Comparison of ENCODE assay signal across 20 mouse cellular contexts in genomic region chr17:48597301-48597700, GRCm38 (mm10).
A peak's percentile ranks its signal among the peaks of the same experiment; 100 is the strongest.
DNase-seq lines count a peak whose midpoint lies in the region; ATAC-seq and TF ChIP-seq lines count a peak whose summit lies in the region.
"Had no signal": no experiment of that assay in that cellular context is flagged by ENCODE, and none has a peak within 500 bp of the region (broad histone marks: within the 10 kb centered on the region; RNA-seq: fewer than 3 reads in every experiment).

No protein-coding gene starts in this region.

- H3K9ac ChIP-seq in hindbrain, postnatal 0 days (replicated peaks; ENCODE audit: low read length), result no peak overlapping the region
- no peak overlapping the region for H3K9ac ChIP-seq in hindbrain, embryonic 13.5 days
- H3K9ac ChIP-seq in liver, postnatal 0 days (replicated peaks), result no peak overlapping the region
- no peak overlapping the region for H3K9ac ChIP-seq in liver, embryonic 11.5 days (ENCODE audit: low read depth, low read length)
- no peak overlapping the region for H3K9ac ChIP-seq in MEL (ENCODE audit: control insufficient read depth, low read depth, low read length, poor library complexity, severe bottlenecking)
- H3K9ac ChIP-seq: embryonic facial prominence, embryonic 12.5 days; hindbrain, embryonic 15.5 days had no signal

- no peaks in the 10 kb centered on the region for H3K27me3 ChIP-seq in hindbrain, postnatal 0 days (ENCODE audit: insufficient read depth, low read length)
- H3K27me3 ChIP-seq in hindbrain, embryonic 13.5 days, result no peaks in the 10 kb centered on the region
- H3K27me3 ChIP-seq in liver, postnatal 0 days (ENCODE audit: insufficient read depth, low read length), result no peaks in the 10 kb centered on the region
- H3K27me3 ChIP-seq in liver, embryonic 11.5 days (replicated peaks; ENCODE audit: control insufficient read depth, insufficient read depth, low read length), result no peaks in the 10 kb centered on the region
- no peaks in the 10 kb centered on the region for H3K27me3 ChIP-seq in MEL (ENCODE audit: control insufficient read depth in 1 of 2, insufficient read depth in 2 of 2, low read length in 2 of 2)
- H3K27me3 ChIP-seq: embryonic facial prominence, embryonic 12.5 days; hindbrain, embryonic 15.5 days had no signal

- H3K27ac ChIP-seq in hindbrain, postnatal 0 days, result no peak overlapping the region
- H3K27ac ChIP-seq in hindbrain, embryonic 13.5 days, result no peak overlapping the region
- H3K27ac ChIP-seq in liver, postnatal 0 days (ENCODE audit: low read depth), result no peak overlapping the region
- no peak overlapping the region for H3K27ac ChIP-seq in liver, embryonic 11.5 days (ENCODE audit: low read depth, low read length)
- H3K27ac ChIP-seq in MEL (ENCODE audit: control insufficient read depth, low read depth, low read length), result no peak overlapping the region
- H3K27ac ChIP-seq: embryonic facial prominence, embryonic 12.5 days; heart, embryonic 10.5 days; hindbrain, embryonic 15.5 days; limb, embryonic 10.5 days had no signal

- no peaks in the 10 kb centered on the region for H3K36me3 ChIP-seq in hindbrain, postnatal 0 days (ENCODE audit: insufficient read depth, low read length)
- no peaks in the 10 kb centered on the region for H3K36me3 ChIP-seq in hindbrain, embryonic 13.5 days
- no peaks in the 10 kb centered on the region for H3K36me3 ChIP-seq in liver, postnatal 0 days (replicated peaks; ENCODE audit: insufficient read depth, low read length)
- no peaks in the 10 kb centered on the region for H3K36me3 ChIP-seq in liver, embryonic 11.5 days (ENCODE audit: control insufficient read depth, insufficient read depth, low read length)
- no peaks in the 10 kb centered on the region for H3K36me3 ChIP-seq in MEL (ENCODE audit: control insufficient read depth in 1 of 2, insufficient read depth in 2 of 2, low read length in 2 of 2)
- H3K36me3 ChIP-seq: embryonic facial prominence, embryonic 12.5 days; heart, embryonic 10.5 days; hindbrain, embryonic 15.5 days; limb, embryonic 10.5 days had no signal

- intact Hi-C loops in left cerebral cortex, postnatal 4 days (cut with DNase I), result no loop called here
- intact Hi-C loops in gastrocnemius, postnatal 14 days (cut with DNase I; ENCODE audit: low total_unique reads), result no loop called here

- no peak for ATAC-seq in hindbrain, postnatal 0 days
- ATAC-seq in hindbrain, embryonic 13.5 days (ENCODE audit: low FRiP score), result no peak
- ATAC-seq in liver, postnatal 0 days, result no peak
- ATAC-seq in liver, embryonic 11.5 days (replicated peaks; ENCODE audit: low FRiP score), result no peak
- ATAC-seq: activated CD4-positive, CD25-positive, alpha-beta regulatory T cell, adult 4 months; forebrain, embryonic 16.5 days had no signal

- TF ChIP-seq POLR2A in MEL (IDR thresholded peaks at IDR 0.05; ENCODE audit: control insufficient read depth in 1 of 2, insufficient read depth in 1 of 2, low read depth in 1 of 2, low read length in 2 of 2, poor library complexity in 1 of 2), result no peak
- TF ChIP-seq POLR2A in brain, embryonic 14.5 days (IDR thresholded peaks at IDR 0.05; ENCODE audit: borderline replicate concordance, extremely low read depth, insufficient read depth, insufficient read length, poor library complexity, severe bottlenecking), result no peak

- DNase-seq in hindbrain, postnatal 0 days (ENCODE audit: low spot score), result no peak
- no peak for DNase-seq in liver, postnatal 0 days
- DNase-seq in liver, embryonic 11.5 days (ENCODE audit: low spot score), result no peak
- no peak for DNase-seq in MEL (ENCODE audit: low read depth, low spot score)
- DNase-seq in brain, embryonic 14.5 days (ENCODE audit: low read depth), result no peak
- no peak for DNase-seq in left cerebral cortex, postnatal 4 days
- DNase-seq in gastrocnemius, postnatal 14 days, result no peak
- DNase-seq: adrenal gland, postnatal 14 days; cerebellum, adult 8-10 months; heart, postnatal 14 days; layer of hippocampus, postnatal 36 days; midbrain, embryonic 14.5 days; right cerebral cortex, adult 18-20 months had no signal

- H3K79me2 ChIP-seq in MEL (ENCODE audit: control insufficient read depth, insufficient read depth, low read length, poor library complexity), result no peaks in the 10 kb centered on the region

- TF ChIP-seq RAD21 in MEL (IDR thresholded peaks at IDR 0.05; ENCODE audit: low read depth, low read length), result no peak

- TF ChIP-seq EP300 in liver, postnatal 0 days (IDR thresholded peaks at IDR 0.05; ENCODE audit: low read depth), result no peak
- TF ChIP-seq EP300 in MEL (IDR thresholded peaks at IDR 0.05; ENCODE audit: low read depth in 1 of 2, low read length in 2 of 2), result no peak

- H3K4me2 ChIP-seq in hindbrain, postnatal 0 days (ENCODE audit: low read depth, low read length), result no peak overlapping the region
- no peak overlapping the region for H3K4me2 ChIP-seq in hindbrain, embryonic 13.5 days
- no peak overlapping the region for H3K4me2 ChIP-seq in liver, postnatal 0 days (ENCODE audit: low read depth, low read length)
- no peak overlapping the region for H3K4me2 ChIP-seq in liver, embryonic 11.5 days
- H3K4me2 ChIP-seq: embryonic facial prominence, embryonic 12.5 days; hindbrain, embryonic 15.5 days had no signal

- no peak overlapping the region for H3K4me3 ChIP-seq in hindbrain, postnatal 0 days (ENCODE audit: low read length)
- no peak overlapping the region for H3K4me3 ChIP-seq in hindbrain, embryonic 13.5 days
- H3K4me3 ChIP-seq in liver, postnatal 0 days (ENCODE audit: low read depth, low read length), result no peak overlapping the region
- H3K4me3 ChIP-seq in liver, embryonic 11.5 days (ENCODE audit: low read depth, low read length), result no peak overlapping the region
- H3K4me3 ChIP-seq in MEL (ENCODE audit: control insufficient read depth in 1 of 2, insufficient read depth in 1 of 2, low read depth in 2 of 2, low read length in 2 of 2), result no peak overlapping the region
- H3K4me3 ChIP-seq: embryonic facial prominence, embryonic 12.5 days; heart, embryonic 10.5 days; hindbrain, embryonic 15.5 days; limb, embryonic 10.5 days had no signal

- no peaks in the 10 kb centered on the region for H3K9me3 ChIP-seq in hindbrain, postnatal 0 days (ENCODE audit: low read length)
- no peaks in the 10 kb centered on the region for H3K9me3 ChIP-seq in hindbrain, embryonic 13.5 days
- H3K9me3 ChIP-seq in liver, postnatal 0 days (ENCODE audit: low read length), result no peaks in the 10 kb centered on the region
- no peaks in the 10 kb centered on the region for H3K9me3 ChIP-seq in liver, embryonic 11.5 days (ENCODE audit: control insufficient read depth, low read length)
- H3K9me3 ChIP-seq in MEL (replicated peaks; ENCODE audit: insufficient read depth, low read length), result no peaks in the 10 kb centered on the region
- H3K9me3 ChIP-seq: embryonic facial prominence, embryonic 12.5 days; heart, embryonic 10.5 days; hindbrain, embryonic 15.5 days; limb, embryonic 10.5 days had no signal

- WGBS in hindbrain, postnatal 0 days, result 100% methylated on average over 1 of the region's 1 CpGs
- WGBS in hindbrain, embryonic 13.5 days, result 100% methylated on average over 1 of the region's 1 CpGs
- 88% methylated on average over 1 of the region's 1 CpGs for WGBS in liver, postnatal 0 days (ENCODE audit: insufficient replicate concordance)
- 82% methylated on average over 1 of the region's 1 CpGs for WGBS in liver, embryonic 11.5 days

- no peaks in the 10 kb centered on the region for H3K4me1 ChIP-seq in hindbrain, postnatal 0 days (ENCODE audit: insufficient read depth, low read length)
- 0 out of 2 replicates have a peak, but pooled peaks cover 2% of the 10 kb centered on the region for H3K4me1 ChIP-seq in hindbrain, embryonic 13.5 days (replicated peaks)
- no peaks in the 10 kb centered on the region for H3K4me1 ChIP-seq in liver, postnatal 0 days (ENCODE audit: insufficient read depth)
- H3K4me1 ChIP-seq in liver, embryonic 11.5 days (replicated peaks; ENCODE audit: control insufficient read depth, insufficient read depth, low read length), result no peaks in the 10 kb centered on the region
- no peaks in the 10 kb centered on the region for H3K4me1 ChIP-seq in MEL (ENCODE audit: control insufficient read depth in 1 of 2, insufficient read depth in 2 of 2, low read length in 2 of 2)
- H3K4me1 ChIP-seq: embryonic facial prominence, embryonic 12.5 days; hindbrain, embryonic 15.5 days had no signal

- TF ChIP-seq CTCF in hindbrain, postnatal 0 days (IDR thresholded peaks at IDR 0.05; ENCODE audit: low read depth), result peak; percentile 33; the same call in 1 of the 2 replicates
- TF ChIP-seq CTCF in liver, postnatal 0 days (IDR thresholded peaks at IDR 0.05; ENCODE audit: low read depth), result peak; percentile 28; the same call in 1 of the 2 replicates
- peak; percentile 19 to 29 (median 25); a peak in 3 of 6 replicates for TF ChIP-seq CTCF in MEL (IDR thresholded peaks at IDR 0.05 in 2 of 3, conservative IDR thresholded peaks at IDR 0.05 in 1 of 3; ENCODE audit: control insufficient read depth in 1 of 3, insufficient read depth in 1 of 3, low read depth in 2 of 3, low read length in 3 of 3, poor library complexity in 1 of 3, severe bottlenecking in 1 of 3)
- TF ChIP-seq CTCF in brain, embryonic 14.5 days (IDR thresholded peaks at IDR 0.05; ENCODE audit: borderline replicate concordance, extremely low read depth, insufficient read depth, insufficient read length), result peak; percentile 39; the same call in 1 of the 2 replicates

TF ChIP-seq in MEL, 35 proteins besides CTCF, POLR2A, EP300 and RAD21 (continues in another document):
- TF ChIP-seq MAFK (IDR thresholded peaks at IDR 0.05; ENCODE audit: borderline replicate concordance, low read depth, low read length) (no peak), POLR2AphosphoS5 (IDR thresholded peaks at IDR 0.05; ENCODE audit: borderline replicate concordance, low read depth, low read length) (no peak), ETS1 (IDR thresholded peaks at IDR 0.05; ENCODE audit: low read depth, low read length) (no peak), MXI1 (IDR thresholded peaks at IDR 0.05; ENCODE audit: low read depth, low read length) (no peak), ZKSCAN1 (IDR thresholded peaks at IDR 0.05; ENCODE audit: low read depth, low read length) (no peak), GABPA (IDR thresholded peaks at IDR 0.05; ENCODE audit: low read depth, low read length) (no peak), RCOR1 (IDR thresholded peaks at IDR 0.05; ENCODE audit: low read depth, low read length) (no peak), UBTF (IDR thresholded peaks at IDR 0.05; ENCODE audit: borderline replicate concordance, insufficient read depth, low read depth, low read length) (no peak), SMC3 (IDR thresholded peaks at IDR 0.05; ENCODE audit: low read depth, low read length) (no peak), POLR2AphosphoS2 (IDR thresholded peaks at IDR 0.05; ENCODE audit: low read length) (no peak), CHD2 (IDR thresholded peaks at IDR 0.05; ENCODE audit: low read length) (no peak), TAL1 (IDR thresholded peaks at IDR 0.05; ENCODE audit: low read length) (no peak), CHD1 (IDR thresholded peaks at IDR 0.05; ENCODE audit: low read depth, low read length) (no peak), E2F4 (IDR thresholded peaks at IDR 0.05; ENCODE audit: borderline replicate concordance, low read depth, low read length) (no peak), ELF1 (IDR thresholded peaks at IDR 0.05; ENCODE audit: low read depth, low read length) (no peak), ZMIZ1 (IDR thresholded peaks at IDR 0.05; ENCODE audit: low read depth, low read length) (no peak)
